Mouse (Mus musculus): ENCODE measurements at regions not wholly inside any gene's neighbourhood (a gene's known extent, or its start where the extent isn't known, plus 50 kb on each side); places are given as distances from the start of the nearest gene placed in this dataset.

GRCm38 (mm10) chr13:48003126-48003525 is 257.9 kb upstream of the Id4 start:
- DNase-seq = no peak

GRCm38 (mm10) chr13:48013336-48013750 is 247.7 kb upstream of the Id4 start:
- no peak for DNase-seq

DNA sequence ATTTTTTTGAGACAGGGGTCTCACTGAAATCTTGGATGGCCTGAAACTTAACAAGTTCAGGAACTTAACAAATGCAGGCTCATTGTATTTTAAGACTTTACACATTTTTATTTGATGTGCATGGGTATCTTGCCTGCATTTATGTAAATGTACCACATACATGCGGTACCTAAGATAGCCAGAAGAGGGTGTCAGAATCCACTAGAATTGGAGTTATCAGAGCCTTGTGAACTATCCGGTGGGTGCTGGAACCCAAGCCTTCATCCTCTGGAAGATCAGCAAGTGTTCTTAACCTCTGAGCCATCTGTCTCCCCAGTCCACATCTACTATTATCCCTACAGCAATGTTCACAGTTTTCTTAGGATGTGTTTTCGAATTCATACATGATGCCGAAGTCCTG is 245.7 kb upstream of the Id4 start:
- no peak for DNase-seq

GRCm38 (mm10) chr13:48016051-48016450 is 245.0 kb upstream of the Id4 start:
- no peak for DNase-seq

DNA sequence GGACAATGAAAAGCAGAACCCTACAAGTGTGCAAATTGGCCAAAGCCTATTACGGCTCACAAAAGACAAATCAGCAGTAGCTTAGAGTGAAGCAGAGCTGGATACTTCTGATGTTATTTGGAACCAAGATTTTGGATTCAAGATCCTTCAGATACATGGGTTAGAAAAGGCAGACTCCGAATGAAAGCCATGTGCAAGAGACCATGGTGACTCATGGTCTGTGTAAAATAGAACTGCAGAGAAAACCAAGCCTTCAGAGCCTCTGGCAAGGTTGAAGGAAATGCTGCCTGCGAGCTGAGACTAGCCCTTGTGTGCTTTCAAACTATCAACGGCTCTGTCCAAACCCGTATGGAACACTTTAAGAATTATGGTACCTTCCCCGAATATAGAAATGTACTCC is 244.4 kb upstream of the Id4 start:
- no peak for DNase-seq

- no peak for DNase-seq
Measured at GRCm38 (mm10) chr13:48017649-48018048, 243.4 kb upstream of the Id4 start.

DNA sequence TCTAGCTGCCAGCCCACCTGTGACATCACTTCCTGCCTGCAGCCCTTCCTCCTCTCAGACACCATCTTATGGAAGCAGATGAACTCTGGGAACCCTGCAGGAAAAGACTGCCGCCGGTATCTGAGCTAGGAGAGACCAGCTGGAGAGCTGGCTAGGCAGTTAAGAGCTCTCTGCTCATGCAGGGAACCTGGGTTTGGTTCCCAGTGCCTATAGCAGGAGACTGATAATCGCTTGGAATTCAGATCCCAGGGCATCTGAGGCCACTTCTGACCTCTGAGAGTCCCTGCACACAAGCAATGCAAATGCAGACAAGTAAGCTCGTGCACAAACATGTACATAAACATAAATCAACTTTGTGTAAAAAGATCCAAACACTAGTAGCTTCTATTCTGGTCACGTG is 242.4 kb upstream of the Id4 start:
- no peak for DNase-seq

- no peak for DNase-seq
Measured at GRCm38 (mm10) chr13:48022958-48023615, 237.9 kb upstream of the Id4 start.

DNA sequence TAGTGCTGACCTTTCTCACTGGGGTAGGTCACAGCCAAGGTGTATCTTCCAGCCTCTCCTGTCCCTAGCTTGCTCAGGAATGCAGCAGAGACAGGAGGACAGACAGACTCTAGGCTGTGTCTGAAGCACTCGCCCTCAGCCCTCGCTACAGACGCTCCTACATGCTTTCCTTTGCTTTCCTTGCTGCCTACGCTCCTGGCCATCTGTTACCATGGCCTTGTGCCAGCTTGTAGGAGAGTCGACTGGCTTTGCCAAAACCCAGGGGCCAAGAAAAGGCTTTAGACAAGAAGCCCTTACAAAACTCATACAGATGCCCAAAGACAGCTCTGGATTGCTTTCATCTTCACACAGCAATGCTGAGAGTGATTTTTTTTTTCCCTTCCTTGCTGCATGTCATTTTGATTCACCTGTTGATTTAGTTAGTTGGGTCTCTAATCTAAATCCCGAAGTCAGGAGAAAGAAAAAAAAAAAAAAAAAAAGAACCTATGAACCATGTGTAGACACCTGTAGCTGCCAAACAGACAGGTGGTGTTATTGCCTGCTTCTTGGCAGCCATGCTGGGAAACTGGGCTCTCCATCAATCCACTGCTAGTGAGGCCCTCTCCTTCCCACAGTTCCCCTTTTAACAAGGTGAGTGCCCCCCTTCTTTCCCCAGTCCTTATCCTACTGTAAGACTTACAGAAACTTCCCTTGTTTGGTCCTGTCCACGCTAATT is 233.1 kb upstream of the Id4 start:
- peak; percentile 68 for DNase-seq

GRCm38 (mm10) chr13:48031491-48031890 is 229.5 kb upstream of the Id4 start:
- DNase-seq = no peak

- DNase-seq = no peak
Measured at GRCm38 (mm10) chr13:48042172-48042571, 218.9 kb upstream of the Id4 start.

DNA sequence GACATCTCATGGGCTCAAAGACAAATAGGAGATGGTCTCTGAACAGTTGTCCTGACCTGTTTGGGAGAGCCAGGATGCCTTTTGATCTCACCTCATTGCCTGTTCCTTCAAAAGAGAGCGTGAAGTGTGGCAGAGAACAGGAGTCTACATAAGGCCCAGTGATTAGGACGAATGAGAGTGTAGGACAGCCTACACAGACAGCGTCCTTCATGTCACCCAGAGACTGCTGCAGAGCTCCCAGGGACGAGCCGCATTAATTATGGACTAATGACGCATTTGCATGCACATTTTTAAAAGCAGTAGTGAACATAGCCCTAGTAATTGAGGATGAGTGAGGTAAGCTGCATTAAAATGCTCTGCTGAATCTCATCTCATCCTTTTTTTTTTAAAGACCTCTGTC is 218.5 kb upstream of the Id4 start:
- no peak for DNase-seq

GRCm38 (mm10) chr13:48046201-48046750 is 214.8 kb upstream of the Id4 start:
- DNase-seq = no peak

DNA sequence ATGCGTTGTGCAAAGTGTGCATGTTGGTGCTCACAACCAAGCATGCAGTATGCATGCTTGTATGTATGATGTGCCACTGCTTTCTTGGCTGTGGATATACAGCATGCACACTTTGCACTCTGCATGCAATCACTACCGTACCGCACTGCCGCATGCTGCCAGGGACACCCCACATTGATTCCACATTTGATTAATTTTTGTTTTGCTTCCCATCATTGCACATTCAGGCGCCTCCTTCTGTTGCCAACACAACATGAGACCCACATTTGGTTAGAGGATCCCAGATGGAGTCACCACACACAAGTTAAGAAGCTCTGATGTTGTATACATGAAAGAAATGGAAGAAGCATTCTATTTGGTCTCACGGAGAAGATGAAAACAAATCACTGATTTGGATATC is 211.2 kb upstream of the Id4 start:
- no peak for DNase-seq

- DNase-seq = peak; percentile 20
Measured at GRCm38 (mm10) chr13:48074630-48075029, 186.4 kb upstream of the Id4 start.

GRCm38 (mm10) chr13:48075315-48075714 is 185.7 kb upstream of the Id4 start:
- DNase-seq = no peak

GRCm38 (mm10) chr13:48078214-48078613 is 182.8 kb upstream of the Id4 start:
- DNase-seq = no peak

DNA sequence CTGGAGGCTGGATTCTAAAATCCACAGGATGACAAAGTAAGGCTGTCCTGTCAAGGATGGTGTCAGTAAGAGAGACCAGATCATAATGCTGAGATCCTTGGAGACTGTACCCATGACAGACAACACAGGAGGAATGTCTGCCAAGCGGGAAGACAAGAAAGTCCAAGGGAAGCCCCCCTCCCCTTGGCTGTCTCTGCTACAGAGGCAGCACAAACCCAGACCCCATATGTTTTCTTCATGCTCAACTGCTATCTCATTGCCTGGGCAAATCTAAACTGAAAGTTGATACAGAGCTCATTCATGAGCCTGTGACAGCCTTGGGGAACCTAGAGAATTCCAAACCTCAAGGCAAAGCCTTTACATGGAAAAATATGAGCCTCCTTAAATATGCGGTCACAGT is 177.7 kb upstream of the Id4 start:
- DNase-seq = no peak

DNA sequence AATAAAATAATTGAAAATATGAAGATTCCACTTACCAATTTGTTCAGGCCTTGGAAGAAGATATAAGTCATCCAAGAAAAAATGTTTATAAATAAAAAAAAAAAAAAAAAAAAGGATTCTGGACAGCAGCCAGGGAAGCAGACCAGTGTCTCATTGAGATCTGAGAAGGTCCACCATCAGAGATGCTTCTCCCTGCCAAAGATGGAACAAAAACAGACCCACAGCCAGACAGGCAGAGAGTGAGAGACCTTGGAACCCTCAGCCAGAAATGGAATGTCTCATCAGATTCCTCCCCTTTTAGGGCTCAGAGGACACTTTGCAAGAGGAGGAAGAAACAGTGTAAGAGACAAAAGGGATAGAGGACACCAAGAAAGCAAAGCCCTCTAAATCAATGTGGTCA is 177.2 kb upstream of the Id4 start:
- DNase-seq = no peak

DNA sequence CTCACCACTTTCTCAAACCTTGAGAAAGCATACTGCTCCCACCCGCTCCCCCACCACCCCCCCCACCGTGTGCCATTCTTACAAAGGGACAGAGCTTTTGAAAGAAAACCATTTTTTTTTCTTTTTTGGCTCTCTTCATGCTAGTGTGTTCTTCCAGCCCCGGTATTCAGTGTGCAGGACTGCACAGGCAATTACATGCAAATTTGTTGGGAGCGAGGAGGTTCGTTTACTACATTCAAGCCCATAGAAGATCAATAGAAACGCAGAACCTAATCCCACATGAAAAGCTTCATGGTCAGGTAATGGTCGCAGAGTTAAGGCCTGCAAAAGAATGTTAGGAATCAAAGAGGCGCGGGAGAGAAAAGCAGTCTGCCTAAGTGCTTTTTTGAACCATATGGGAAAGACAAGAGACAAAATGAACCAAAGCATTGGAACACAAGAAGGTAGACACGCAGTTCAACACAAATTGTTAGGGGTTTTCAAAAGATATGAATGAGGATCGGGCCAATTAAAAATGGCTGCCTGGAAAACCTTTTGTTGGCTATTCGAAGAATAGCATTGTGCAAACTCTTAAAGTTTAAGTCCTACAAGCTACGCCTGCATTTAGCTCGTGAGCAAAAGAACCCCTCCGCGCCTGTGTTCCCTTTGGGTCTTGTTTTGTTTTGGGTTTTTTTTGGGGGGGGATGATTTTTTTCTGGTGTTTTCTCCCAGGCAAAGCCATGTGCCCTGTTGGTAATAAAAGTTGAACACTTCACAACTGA is 166.6 kb upstream of the Id4 start:
- DNase-seq = no peak

DNA sequence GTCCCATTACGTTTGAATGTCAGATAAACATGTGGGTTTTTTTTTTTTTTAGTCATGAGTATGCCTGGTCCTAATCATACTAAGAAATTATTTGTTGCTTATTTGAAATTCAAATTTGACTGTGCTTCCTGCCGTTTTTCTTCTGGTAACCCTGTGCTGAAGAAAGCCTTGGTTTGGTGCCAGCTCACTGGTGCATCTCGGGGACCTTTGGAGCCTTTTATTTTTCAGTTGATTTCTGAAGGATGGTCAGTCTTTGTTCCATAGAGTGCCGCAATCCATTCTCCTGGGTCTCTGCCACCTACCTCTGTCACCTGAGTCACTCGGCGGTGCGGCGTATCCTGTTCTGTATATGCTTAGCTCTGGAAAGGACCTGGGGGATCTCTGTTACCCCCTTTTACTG is 158.9 kb upstream of the Id4 start:
- DNase-seq = no peak

DNA sequence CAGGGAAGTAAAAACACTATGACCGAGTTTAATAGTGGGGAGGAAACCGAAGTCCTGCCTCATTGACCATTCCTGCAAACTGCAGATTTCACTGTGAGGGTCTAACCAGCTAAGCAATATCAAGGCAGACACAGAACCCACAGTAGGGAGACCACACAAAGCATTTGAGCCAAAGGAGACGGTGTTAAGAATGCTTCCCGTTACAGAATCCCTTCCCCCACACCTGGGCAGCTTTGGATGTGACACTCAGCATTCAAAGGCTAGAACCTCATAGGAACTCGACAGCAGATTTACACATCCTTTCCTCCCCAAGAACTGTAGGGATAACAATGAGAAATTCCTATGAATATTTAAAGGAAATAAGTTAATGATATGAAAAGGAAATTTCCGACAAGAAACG is 158.5 kb upstream of the Id4 start:
- DNase-seq = no peak

DNA sequence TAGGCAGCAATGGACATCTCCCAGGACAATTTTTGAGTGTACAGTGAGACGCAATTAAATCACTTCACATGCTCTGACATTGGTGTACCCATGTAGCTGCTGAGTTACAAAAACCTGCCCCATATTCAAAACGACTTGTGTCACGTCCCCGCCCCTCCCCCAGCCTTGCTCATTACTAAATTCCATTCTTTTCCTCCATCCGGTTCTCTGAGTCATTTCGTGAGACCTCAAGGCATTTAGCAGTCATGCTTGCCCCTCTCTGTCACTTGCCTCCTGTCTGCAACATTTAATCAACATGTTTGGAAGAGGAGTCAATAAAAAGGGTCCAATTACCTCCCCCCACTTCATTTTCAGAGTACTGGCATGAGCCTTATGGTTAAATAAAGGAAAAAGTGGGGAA is 156.3 kb upstream of the Id4 start:
- no peak for DNase-seq

DNA sequence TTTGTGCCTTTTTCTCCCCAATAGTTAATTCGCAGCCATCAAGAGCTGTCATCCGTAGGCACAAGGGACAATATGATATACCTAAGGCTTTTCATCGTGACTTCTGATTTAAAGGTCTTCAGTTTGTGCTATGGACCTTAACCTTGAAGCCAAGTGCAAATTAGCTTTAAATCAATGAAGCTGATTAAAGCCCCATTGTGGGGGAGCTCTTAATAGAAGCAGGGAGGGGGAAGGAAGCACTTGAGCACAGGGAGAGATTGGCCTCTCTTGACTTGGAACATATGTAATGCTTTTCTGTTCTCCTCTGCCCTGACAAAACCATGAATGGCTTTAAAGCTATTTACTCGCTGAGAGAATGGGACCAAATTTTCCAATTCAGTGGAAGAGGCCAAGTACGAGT is 154.1 kb upstream of the Id4 start:
- no peak for DNase-seq

Measured in right cerebral cortex, postnatal 14 days (tissue).